Mouse (Mus musculus) heart, adult 2 months (tissue): ENCODE results near the gene Ccdc151.

Experiments
- CTCF ChIP-seq: fragments of 200-600 bp; IDR thresholded peaks from 2 replicates; pipeline ENCODE4 v1.8.1; 2022; ENCODE audit warnings: antibody characterized with exemption, mild to moderate bottlenecking, moderate library complexity
- EP300 ChIP-seq: fragments of 200-500 bp; IDR thresholded peaks from 2 replicates; pipeline ENCODE4 v1.6.1; 2011; ENCODE audit warnings: low read depth, low read length, control low read depth; ENCODE audit not compliant: insufficient read depth
- POLR2A ChIP-seq: fragments of 200-500 bp; IDR thresholded peaks from 2 replicates; pipeline ENCODE4 v1.6.1; 2011; ENCODE audit warnings: mild to moderate bottlenecking, low read depth, low read length, control low read depth; ENCODE audit not compliant: insufficient read depth

DNA sequence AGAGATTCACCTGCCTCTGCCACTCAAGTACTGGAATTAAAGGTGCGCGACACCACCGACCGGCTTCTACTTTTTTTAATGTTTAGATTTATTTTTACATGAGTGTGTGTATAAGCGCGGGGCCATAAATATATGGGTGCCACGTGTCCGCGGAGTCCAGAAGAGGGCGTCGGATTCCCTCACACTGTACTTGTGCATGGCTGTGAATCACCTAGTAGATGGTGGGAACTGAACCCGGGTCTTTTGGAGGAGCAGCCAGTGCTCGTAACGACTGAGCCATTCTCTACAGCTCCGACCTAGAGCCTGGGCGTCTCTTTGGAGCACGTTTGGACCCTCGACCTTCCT is 47.2 kb downstream of the Ccdc151 start:
- TF ChIP-seq CTCF (peak; percentile 55), POLR2A (no peak), EP300 (0 out of 2 replicates have a peak, but pooled peaks have one; percentile 46)
